Mouse (Mus musculus): ENCODE measurements around the gene Vwa5b1.

The Vwa5b1 gene

DNA sequence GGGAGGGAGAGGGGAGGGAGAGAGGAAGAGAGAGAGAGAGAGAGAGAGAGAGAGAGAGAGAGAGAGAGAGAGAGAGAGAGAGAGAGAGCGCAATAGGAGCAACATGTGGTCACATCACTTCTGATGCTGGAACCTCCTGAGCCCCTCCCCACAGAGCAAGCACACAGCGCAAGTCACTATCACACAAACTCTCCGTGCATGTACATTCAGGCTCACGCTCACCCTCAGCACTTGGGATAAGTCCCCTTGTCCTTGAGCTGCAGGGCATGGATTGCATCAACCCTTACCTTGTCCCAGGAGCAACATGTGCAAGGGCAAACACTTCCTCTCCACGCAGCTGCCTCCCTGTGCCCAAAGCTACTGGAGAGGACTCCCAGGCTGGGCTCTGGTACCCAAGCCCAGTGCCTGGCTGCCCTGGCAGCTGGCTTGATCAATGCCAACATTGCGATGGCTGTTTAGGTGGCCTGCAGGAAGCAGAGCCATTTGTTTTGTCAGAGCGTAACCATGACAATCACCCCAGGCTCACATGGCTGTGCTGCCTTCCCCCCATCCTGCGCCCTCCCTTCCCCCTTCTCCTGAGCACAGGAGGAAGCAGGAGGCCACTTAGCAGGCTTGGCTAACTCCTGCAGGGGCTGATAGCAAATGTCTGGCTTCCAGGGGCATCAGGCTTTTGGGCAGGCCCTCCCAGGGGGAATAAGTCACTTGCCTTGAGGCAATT is at the start of gene Vwa5b1:
Vwa5b1 (minus strand) TSS at position 457 of the 718 bp plus-strand sequence.
- DNase-seq (ENCODE audit: low spot score in 2 of 2): no peak

DNA sequence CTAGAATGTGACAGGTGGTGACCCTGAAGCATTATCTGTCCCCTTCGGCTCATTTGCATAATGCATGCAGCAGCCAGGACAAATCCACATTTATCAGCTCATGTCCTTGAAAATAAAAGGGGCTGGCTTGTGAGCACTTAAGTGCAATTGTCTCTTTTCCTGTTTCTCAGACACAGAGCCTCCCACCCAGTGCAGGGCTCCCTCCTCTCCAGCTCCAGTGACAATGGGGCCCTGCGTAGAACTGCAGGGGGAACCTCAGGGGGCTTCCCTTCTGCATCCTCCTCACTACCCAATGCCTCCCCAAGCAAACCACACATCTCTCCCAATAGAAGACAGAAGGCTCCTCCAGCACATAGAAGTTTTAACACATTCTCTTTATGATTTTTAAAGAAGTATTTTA is 47.1 kb upstream of the Vwa5b1 start:
- DNase-seq (ENCODE audit: low spot score in 2 of 2): no peak

DNA sequence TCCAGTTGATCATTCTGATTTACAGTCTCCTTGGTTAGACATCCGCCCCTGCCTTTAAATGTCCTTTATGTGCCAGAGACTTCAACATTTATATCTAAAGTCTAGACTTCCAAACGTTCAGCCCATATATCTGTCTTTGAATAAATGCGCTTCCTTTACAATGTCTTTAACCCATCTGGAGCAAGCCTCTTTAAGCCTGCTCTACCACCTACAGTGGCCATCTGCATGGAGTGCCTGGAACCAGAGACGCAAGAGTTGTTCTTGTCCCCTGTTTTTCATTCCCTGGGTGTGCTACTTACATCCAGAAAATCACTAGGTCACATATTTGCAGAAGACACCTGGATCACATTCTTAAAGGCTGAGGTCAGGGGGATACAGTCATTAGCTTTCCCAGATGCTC is 44.4 kb upstream of the Vwa5b1 start:
- DNase-seq (ENCODE audit: low spot score in 2 of 2): no peak

DNA sequence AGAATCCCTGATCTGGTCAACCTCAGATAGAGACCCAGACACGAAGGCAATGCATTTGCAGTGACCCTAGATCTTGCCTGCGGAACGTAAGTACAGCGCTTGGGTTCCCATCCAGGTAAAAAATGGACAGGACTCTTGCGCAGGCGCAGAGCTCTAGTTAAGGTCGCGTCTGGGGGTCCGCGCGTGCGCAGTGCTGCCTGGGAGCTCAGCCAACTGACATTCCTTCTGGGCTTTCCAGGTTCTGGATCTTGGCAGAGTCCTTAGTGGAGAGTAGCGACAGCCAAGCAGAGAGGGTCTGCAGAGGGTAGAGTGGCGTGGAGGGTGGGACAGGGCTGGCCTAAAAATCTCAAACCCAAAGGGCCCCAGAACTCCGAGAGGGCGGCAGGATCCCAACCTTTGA is 41.9 kb upstream of the Vwa5b1 start:
- no peak for DNase-seq (ENCODE audit: low spot score in 2 of 2)

DNA sequence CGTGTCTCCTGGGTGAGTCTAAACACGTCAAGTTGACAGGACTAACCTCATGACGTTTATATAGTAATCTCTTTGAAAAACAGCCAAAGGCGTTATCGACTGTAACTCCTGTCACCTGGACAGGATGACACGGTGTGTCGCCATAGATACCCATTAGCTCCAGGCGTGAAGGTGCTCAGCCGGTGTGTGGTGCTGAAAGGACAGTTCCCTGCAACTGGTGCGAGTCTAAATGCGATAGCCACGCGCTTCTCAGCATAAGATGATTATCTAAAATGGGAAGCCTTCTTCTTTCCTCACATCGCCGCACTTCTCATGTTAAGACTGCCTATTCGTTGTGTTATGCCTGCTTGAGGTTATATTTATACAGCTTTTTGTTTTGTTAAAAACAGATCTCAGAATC is 40.8 kb upstream of the Vwa5b1 start:
- DNase-seq (ENCODE audit: low spot score in 2 of 2): no peak

DNA sequence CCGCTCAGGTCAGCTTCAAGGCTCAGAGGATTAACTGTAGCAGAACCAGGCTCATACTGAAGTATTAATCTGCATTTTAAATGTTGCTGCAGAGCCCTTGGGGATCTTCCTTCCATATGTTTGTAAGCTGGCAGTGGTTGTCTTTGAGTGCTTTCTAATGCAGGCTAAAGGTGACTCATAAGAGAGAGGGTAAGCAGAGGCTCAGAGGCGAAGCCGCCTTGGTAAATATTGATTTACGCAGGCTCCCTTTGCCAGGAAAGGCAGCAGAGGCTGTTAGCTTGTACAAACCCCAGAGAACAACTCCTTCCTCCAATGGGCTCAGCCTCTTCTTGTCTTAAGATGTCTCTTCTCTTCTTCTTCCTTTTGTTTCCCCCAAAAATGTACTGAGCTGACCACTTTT is 36.5 kb upstream of the Vwa5b1 start:
- no peak for DNase-seq (ENCODE audit: low spot score in 2 of 2)

DNA sequence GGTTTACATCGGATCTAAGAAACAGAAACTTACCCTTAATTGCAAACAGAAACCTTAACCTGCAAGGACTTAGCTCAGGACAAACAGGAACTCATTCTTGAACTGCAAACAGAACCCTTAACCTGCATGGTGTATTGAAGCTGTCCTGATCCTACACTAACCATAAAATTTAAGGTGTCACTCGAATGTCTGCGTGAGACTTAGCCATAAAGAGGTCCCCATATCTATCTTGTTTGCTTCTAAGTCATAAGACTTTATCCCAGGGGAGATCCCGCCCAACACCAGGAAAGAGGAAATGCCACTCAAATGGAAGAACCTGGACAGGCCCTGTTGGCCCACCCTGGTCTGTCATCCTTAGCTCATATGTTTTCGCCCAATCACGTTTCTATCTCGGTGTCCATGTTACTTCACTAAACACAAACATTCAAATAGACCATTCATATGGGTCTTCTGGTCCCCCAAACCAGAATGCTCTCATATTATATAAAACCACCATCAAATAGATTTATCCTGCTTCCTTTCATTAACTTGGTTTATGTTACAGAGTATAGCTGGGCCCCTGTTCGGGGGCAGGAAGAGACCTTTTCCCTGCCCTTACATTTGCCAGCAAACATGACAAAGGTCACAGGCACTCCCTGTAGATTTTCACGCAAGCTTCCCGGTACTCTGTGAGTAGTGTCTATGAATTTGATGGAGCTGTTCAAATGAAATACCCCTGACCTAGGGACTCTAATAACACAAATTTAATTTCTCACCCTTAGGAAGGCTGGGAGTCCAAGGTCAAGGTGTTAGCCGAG is 34.6 kb upstream of the Vwa5b1 start:
- no peak for DNase-seq (ENCODE audit: low spot score in 2 of 2)

DNA sequence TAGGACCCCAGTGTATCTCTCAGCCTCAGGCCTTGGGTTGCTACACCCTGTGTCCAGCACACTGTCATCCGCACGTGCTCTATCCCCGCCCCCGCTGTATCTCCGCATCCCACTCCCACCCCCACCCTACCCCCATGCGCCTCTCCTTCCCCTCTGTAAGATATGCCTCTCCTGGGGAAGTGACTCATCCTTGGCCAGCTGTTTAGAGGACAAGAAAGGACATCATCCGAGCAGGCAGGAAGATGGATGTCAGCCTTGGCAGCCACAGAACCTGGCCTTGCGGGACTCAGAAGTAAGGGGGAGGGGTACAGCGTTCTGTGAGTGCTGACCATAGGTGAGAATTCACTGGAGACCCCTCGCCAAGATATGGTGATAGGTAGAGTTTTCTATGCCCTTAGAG is 30.8 kb upstream of the Vwa5b1 start:
- no peak for DNase-seq (ENCODE audit: low spot score in 2 of 2)

DNA sequence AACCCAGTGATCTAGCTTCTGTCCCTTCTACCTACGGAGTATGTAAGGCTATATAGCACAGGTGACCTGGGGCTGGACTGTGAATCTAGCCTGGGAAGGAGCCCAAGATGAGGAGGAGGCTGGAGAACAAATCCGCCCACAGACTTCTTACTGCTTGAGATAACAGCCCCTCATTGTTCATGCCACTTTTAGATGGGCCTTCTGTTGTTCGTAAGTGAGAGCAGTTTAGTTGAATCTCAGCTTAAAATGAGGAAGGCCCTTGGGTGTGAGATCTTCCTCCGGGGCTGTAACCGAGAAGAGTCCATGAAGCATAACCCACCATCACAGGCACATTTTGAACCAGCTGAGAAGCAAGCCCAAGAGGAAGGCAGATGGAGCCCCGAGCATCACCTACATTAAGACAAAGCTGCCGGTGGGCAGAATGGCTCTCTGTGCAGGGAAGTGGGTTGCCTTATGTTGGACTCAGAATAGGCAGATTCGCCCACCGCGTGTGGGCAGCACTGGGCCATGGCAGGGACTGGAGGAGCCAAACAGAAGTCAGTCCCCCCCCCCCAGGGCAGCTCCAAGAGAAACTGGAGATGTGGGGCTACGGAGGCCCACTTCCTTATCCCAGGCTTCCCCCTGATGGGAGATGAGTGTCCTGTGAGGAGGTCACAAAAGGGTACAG is 24.4 kb upstream of the Vwa5b1 start:
- no peak for DNase-seq (ENCODE audit: low spot score in 2 of 2)

DNA sequence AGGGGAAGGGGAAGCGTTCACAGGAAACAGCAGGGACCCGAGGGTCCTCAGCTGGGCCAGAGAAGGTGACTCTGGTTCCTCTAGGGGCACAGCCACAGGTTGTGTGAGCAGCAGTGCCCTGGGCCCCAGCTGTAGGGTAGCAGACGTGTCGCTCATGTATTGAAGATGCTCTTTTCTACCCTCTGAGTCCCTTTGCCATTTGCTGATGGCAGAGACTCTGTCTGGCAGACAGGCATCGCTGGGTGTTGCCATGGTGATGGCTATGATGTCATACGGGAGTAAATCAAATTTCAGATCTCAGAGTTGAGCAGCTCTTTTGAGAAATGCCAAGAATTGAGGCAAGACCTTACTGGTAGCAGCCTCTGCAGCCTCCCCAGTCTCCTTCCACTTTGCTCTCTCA is 17.4 kb upstream of the Vwa5b1 start:
- no peak for DNase-seq (ENCODE audit: low spot score in 2 of 2)

DNA sequence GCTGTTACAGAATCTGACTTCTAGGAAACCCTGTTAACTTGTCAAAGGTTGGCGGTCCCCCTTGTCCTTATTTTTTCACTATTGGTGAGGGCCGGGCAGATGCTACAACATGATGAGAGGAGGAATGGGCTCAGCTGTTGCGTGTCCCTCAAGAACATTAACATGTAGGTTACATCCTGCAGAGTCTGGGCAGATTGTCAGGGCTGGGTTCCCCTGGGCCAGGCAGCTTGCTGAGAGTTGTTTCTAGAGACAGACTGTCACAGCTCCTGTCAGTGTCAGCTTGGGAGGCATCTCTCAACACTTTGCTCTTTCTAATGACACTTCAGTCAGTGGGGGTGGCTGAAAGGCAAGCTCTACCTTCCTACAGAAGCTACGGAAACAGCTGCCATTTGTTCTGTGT is 16.2 kb upstream of the Vwa5b1 start:
- no peak for DNase-seq (ENCODE audit: low spot score in 2 of 2)

DNA sequence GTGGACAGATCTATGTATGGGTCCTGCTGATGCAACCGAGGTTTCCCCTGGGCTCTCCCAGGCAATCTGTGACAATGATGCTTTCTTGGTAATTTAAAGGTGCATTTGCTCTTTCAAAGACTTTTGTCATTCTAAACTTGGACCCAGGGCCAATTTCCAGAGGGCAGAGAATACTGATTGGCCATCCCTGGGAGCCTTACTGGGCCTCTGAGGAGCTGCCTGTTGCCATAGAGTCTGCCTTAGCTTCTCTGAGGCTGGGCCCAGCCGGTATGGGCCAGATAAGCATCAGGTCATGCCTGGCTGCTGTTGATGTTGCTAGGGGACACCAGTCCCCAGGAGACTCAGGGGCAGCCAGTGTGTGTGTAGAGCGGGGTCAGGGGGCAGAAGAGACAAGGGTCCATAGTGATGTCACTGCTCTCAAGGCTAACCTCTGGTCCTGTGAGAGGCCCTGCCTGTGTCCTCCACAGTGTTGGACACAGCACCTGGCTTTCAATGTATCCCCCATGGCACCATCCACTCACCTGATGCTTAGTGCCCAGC is 12.5 kb upstream of the Vwa5b1 start:
- no peak for DNase-seq (ENCODE audit: low spot score in 2 of 2)

DNA sequence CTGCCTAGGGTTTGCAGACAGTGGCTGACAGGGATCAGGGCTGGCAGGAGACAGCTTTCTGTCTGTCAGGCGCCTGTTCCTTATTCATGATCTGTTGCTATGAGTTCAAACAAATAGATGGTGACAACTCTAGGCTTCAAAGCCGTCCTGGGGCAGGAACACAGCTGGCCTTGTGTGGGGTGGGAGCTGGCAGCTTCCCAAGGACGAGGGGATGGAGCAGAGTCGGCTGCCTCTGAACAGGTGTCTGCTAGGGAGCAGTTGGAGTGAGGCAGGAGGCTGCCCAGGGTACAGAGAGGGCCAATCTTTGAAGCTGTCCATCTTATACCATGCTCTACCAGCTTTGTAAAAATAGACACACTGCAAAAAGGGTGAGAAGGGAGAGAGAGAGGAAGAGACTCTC is 6.6 kb upstream of the Vwa5b1 start:
- DNase-seq (ENCODE audit: low spot score in 2 of 2): no peak

DNA sequence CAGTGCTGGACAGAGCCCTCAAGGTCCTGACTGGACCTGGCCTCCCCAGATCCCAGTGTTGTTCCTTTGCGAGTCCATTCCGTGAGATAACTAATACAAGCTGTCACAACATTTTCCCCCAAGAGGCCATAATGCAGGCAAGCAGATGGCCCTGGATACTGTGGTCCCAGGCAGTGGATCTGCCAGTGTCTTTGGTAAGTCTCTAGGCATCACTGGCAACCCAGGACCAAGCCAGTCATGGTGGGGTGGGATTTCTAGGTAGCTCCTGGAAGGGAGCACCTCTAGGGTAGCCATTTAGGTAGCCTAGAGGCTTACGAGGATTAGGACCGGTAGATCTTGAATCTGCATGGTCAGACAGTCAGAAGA is 445 bp upstream of the Vwa5b1 start:
- DNase-seq (ENCODE audit: low spot score in 2 of 2): no peak

DNA sequence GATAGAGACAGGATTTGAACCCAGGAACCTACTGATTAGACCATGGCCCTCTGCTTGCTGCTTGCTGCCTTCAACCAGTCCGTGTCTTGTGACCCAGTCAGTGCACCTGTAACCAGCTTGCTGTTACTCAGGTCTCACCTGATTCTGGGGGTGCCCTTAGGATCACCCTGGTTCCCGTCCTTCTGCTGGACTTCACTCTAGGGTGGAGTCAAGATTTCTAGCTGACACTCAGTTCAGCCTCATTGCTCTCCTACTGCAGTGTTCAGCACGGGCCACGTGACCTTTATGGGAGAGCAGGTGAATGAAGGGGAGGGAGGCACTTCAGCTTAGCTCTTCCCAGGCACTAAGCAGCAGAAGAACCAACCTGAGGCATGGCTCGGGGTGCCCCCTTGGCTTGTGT is 7.4 kb downstream of the Vwa5b1 start:
- no peak for DNase-seq (ENCODE audit: low spot score in 2 of 2)

DNA sequence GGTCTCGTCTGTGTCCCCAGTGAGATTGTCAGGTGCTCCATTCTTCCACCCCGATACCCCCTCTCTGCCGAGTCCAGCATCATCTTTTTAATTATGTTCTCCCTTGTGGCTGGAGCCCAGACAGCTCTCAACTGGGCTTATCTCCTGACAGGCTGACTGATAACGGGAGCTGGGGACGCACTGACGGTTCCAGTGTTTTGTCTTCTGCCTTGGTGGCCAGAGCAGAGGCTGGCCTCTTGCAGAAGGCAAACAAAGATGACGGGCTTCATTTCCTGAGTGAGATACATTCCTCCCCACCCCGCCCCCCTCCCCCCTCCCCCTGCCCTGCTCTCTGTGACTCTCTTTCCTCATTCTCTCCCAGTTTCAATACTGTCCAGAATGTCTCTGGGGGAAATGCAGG is 21.2 kb downstream of the Vwa5b1 start:
- no peak for DNase-seq (ENCODE audit: low spot score in 2 of 2)

DNA sequence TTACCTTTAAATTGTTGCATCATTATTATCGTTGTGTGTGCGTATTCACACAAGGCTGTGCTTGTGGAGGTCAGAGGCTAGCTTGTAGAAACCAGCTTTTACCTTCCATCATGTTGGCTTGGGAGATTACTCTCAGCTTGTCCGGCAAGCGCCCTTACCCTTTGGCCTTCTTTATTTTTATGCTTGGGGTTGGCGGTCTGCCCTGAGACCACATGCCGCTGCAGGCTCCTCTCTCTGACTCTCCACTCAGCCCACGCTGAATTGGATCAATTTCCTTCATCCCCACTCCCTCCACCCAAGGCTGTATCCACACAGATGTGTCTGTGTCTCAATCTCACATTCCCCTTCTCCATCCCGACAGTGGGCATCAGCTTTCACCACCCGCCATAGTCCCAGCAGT is 33.8 kb downstream of the Vwa5b1 start:
- DNase-seq (ENCODE audit: low spot score in 2 of 2): no peak

DNA sequence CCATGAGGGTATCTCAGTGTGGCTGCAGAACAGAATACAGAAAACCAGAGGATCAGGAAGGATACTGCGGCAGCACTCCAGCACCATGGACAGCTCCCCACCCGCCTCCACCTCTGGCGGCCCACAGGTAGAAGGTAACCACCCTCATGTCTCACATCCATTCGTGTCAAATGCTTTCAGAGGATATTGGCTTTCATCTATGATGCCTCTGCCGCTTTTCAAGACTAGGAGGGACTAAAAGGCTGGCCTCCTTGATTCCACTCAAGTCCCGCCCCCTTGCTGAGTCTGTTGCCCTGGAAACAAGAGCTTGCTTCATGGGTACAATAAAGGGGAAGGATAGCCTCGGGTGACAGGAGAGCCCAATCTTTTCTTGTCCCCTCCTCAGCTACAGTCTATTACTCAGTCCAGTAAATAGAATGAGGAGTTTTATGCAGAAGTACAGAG is 37.8 kb downstream of the Vwa5b1 start:
- no peak for DNase-seq (ENCODE audit: low spot score in 2 of 2)

DNA sequence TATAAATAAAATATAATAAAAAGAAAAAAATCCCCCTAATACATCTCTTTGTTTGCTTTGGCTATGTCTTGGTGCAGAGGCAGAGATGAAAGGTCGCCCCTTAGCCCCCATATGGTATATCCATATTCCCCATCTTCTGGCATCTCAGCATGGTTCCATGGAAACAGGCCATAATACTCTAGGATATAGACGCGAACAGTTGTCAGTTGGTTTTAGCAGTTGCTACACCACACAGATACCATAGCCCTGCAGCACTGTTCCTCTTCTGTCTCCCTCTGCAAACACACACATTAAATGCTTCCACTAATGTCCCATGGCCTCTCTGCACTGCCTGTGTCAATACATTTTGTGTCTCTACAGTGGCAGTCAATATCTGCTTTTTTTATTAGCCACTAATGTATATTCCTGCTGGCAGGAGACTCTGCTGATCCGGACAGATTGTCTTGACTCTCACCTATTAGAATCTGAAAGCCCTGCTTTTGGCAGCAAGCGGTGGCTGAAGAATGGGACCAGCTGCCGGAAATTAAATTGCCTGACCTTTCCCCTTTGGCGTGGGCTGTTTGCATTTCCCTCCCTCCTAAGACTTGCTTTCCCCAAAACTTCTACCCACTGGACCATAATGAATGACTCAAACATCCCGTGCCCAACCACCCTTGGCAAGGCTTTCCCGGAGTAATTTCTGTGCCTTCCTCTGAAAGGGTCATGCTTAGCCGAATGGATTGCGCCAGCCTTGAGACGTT is 39.1 kb downstream of the Vwa5b1 start:
- no peak for DNase-seq (ENCODE audit: low spot score in 2 of 2)

DNA sequence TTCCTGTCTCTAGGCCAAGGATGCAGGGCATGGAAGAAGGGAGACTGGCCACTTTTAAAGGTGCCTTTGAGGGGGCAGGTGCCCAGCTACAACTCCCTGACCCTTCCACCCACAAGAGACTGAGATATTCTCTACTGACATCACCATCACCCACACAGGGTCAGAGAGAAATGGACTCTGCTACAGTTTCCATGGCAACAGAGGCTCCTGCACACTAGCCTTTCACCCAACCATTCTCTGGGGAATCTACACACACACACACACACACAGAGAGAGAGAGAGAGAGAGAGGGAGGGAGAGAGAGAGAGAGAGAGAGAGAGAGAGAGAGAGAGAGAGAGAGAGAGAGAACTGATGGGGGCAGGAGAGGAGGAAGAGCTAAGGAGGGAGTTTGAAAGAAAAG is 50.7 kb downstream of the Vwa5b1 start:
- DNase-seq (ENCODE audit: low spot score in 2 of 2): no peak

DNA sequence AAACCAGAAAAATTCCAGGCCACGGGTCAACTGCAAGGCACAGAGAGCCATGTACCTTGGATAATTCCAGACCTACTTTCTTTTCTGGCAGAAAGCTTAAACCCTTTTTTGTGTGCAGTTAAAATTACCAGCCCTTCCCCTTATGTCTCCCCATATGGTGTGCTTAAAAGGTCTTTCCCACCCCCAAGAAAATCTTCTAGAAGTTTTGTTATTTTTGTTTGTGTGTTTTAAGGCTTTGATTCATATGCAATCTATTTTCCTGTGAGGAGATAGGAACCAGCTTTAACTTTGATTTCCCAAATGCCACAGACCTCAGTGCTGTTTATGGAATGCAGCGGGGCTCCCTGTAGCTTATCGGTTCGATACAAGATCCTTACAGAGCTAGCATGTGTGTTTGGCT is 53.2 kb downstream of the Vwa5b1 start:
- no peak for DNase-seq (ENCODE audit: low spot score in 2 of 2)

DNA sequence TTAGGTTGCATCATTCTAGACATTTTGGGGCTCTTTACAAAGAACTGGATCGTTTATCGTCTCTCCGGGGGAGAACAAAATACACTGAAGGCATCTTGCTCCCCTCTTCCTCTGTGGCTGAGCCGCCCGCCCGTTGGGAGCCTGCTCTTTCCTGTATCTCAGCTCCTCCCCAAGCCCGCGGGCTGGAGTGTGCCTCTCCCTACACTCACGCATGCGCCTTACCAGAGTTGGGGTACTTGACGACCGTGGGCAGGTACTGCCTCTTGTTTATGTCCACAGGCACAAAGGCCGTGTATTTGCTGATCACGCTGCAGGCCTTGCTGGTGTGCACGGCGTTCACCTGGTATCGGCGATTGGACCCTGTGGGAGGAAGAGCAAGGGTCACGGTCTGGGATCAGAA is 57.3 kb downstream of the Vwa5b1 start:
- DNase-seq (ENCODE audit: low spot score in 2 of 2): no peak

Measured in spleen, postnatal 36 days (tissue).